Mouse (Mus musculus) cerebellum, adult 11-12 months (tissue): ENCODE measurements around the gene Gm4907.
"Not testable (repeated sequence)": the region's sequence is repeated elsewhere in the genome, so short reads cannot be mapped to it uniquely, and the experiment has no call there.

Source experiments
- DNase-seq: peaks from one replicate; pipeline ENCODE4 v3.0.0; 2022

Gene Gm4907

DNA sequence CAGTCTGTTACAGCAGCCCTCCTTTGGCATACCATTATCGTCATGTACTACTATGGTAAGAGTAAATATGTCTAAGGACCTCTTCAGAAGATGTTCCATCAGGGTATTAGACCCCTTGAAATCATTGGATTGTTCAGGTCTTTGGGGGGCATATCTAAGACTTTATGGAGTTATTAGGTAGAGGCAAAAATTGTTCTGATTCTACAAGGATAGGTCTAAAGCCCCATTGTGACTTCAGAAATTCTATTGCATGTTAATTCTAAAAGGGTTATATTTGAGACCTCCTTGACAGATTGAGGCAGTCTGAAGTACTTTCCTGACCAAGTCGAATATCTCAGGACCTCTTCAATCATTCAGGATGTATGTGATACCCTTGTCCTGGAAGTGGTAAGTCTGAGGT is at the start of gene Gm4907:
Gene Gm4907 (plus strand): TSS at position 301 of the 400 bp plus-strand sequence.
- not testable (repeated sequence) for DNase-seq

- not testable (repeated sequence) for DNase-seq
Observed at GRCm38 (mm10) chrX:23833784-23834183, 48.6 kb upstream of the Gm4907 start.

DNA sequence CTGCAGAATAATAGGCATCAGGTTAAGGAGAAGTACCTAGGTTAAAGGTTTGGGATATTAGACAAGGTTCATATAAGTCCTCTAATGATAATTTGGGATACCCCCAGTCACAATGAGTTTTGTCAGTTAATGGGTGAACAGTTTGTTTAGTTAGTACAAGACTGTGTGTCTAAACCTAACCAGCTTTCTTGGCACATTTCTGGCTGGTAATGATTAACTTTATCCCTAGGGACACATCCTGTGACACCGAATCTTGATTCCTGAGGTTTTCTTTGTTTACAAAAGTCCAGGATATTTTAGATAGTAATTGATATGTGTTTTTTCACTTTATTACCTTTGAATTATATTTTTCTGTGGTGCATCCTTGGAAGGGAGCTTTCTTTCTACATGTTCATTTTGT is 41.4 kb upstream of the Gm4907 start:
- no peak for DNase-seq

GRCm38 (mm10) chrX:23954161-23954560 is 71.8 kb downstream of the Gm4907 start:
- no peak for DNase-seq
